Mouse (Mus musculus) forebrain, embryonic 11.5 days (tissue): ENCODE data around the gene Phactr4. TPM values are rescaled to one million over a fixed set of nuclear protein-coding genes. Genes with fewer than 3 reads are reported as not detected.
"Not testable (repeated sequence)": the region's sequence is repeated elsewhere in the genome, so short reads cannot be mapped to it uniquely, and the experiment has no call there.

Source experiments
- ATAC-seq: fragments of 200-750 bp; cut with Nextera tagmentation; replicated peaks from 2 replicates; pipeline ENCODE4 v1.8.0; 2017; ENCODE audit warnings: moderate TSS enrichment; ENCODE audit not compliant: low FRiP score
- DNase-seq: peaks from one replicate; pipeline ENCODE4 v3.0.0-alpha.2; 2017; ENCODE audit warnings: low spot score
- H3K27ac ChIP-seq: fragments of 300-500 bp; sonication (generic); 2 replicates; pipeline ENCODE4 v1.5.1; 2014; ENCODE audit warnings: low read depth, low read length
- H3K27me3 ChIP-seq: fragments of 300-500 bp; sonication (generic); 2 replicates; pipeline ENCODE4 v1.6.1; 2014; ENCODE audit warnings: mild to moderate bottlenecking, low read length, mixed read lengths; ENCODE audit not compliant: control insufficient read depth, insufficient read depth
- H3K36me3 ChIP-seq: fragments of 300-500 bp; sonication (generic); 2 replicates; pipeline ENCODE4 v1.6.1; 2014; ENCODE audit warnings: mild to moderate bottlenecking, low read length, moderate library complexity, mixed read lengths; ENCODE audit not compliant: control insufficient read depth, insufficient read depth
- H3K4me1 ChIP-seq: fragments of 300-500 bp; sonication (generic); replicated peaks from 2 replicates; pipeline ENCODE4 v1.6.1; 2014; ENCODE audit warnings: low read length, mixed read lengths; ENCODE audit not compliant: control insufficient read depth, insufficient read depth
- H3K4me2 ChIP-seq: fragments of 300-500 bp; sonication (generic); 2 replicates; pipeline ENCODE4 v1.6.1; 2014; ENCODE audit warnings: low read depth, mild to moderate bottlenecking, low read length, moderate library complexity, mixed read lengths; ENCODE audit not compliant: severe bottlenecking
- H3K4me3 ChIP-seq: fragments of 300-500 bp; sonication (generic); 2 replicates; pipeline ENCODE4 v1.5.1; 2014; ENCODE audit warnings: low read depth, low read length
- H3K9ac ChIP-seq: fragments of 300-500 bp; sonication (generic); 2 replicates; pipeline ENCODE4 v1.6.1; 2014; ENCODE audit warnings: low read length
- H3K9me3 ChIP-seq: fragments of 300-500 bp; sonication (generic); 2 replicates; pipeline ENCODE4 v1.6.1; 2016; ENCODE audit warnings: low read length, mixed read lengths; ENCODE audit not compliant: control insufficient read depth
- WGBS: fragments of 180-500 bp; shearing (Covaris S2); extraction: QIAGEN DNeasy Blood & Tissue Kit; methylation state at CpG from one replicate; pipeline ENCODE4 v1.1.7; 2014; 5-methylcytosine and 5-hydroxymethylcytosine counted together
- polyA plus RNA-seq: library from polyadenylated mRNA; unstranded; fragments of >200 nt; fragmentation: Nextera tagmentation; extraction: Ambion mirVana; gene quantifications from 2 replicates; pipeline ENCODE4 v1.2.1, GENCODE M21; 2014

Gene Phactr4
- polyA plus RNA-seq, 1 experiment from 2014 or later = 29.3 TPM

GRCm38 (mm10) chr4:132424765-132425164, 2.5 kb upstream of the Phactr4 start:
- no peaks in the 10 kb centered on the region for H3K27me3 ChIP-seq
- H3K4me1 ChIP-seq = peaks cover 5% of the 10 kb centered on the region; the same call in 1 of the 2 replicates
- WGBS = 97% methylated on average over 5 of the region's 5 CpGs
- no peak overlapping the region for H3K4me3 ChIP-seq
- H3K36me3 ChIP-seq = no peaks in the 10 kb centered on the region
- no peaks in the 10 kb centered on the region for H3K9me3 ChIP-seq
- H3K27ac ChIP-seq = no peak overlapping the region
- no peak overlapping the region for H3K4me2 ChIP-seq
- no peak for ATAC-seq
- DNase-seq = no peak
- H3K9ac ChIP-seq = no peak overlapping the region

DNA sequence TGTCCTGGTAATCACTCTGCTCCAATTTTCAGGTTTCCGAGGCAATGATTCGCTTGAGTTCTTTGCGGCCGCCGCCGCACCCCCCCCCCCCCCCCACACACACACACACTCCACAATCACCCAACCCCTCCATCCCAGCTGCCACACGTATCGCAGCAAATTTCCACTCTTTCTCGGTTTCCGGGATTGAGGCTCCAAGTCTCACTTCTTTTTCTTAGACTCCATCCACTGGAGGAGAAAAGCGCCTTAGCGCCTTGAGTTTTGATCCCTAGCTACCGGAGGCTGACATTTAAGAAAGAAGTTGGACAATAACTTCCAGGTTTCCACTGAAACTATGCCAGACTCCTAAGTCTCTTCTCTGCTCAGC, 750 bp downstream of the Phactr4 start:
- ATAC-seq (no peak), DNase-seq (peak; percentile 64)
- no peaks in the 10 kb centered on the region for H3K9me3 ChIP-seq
- H3K9ac ChIP-seq = peak overlapping the region; percentile 89
- peak overlapping the region; percentile 98 for H3K27ac ChIP-seq
- no peaks in the 10 kb centered on the region for H3K36me3 ChIP-seq
- H3K4me1 ChIP-seq = peaks cover 5% of the 10 kb centered on the region; the same call in 1 of the 2 replicates
- H3K4me3 ChIP-seq = peak overlapping the region; percentile 81
- no peaks in the 10 kb centered on the region for H3K27me3 ChIP-seq
- WGBS = 0% methylated on average over 11 of the region's 13 CpGs
- H3K4me2 ChIP-seq = peak overlapping the region; percentile 57

DNA sequence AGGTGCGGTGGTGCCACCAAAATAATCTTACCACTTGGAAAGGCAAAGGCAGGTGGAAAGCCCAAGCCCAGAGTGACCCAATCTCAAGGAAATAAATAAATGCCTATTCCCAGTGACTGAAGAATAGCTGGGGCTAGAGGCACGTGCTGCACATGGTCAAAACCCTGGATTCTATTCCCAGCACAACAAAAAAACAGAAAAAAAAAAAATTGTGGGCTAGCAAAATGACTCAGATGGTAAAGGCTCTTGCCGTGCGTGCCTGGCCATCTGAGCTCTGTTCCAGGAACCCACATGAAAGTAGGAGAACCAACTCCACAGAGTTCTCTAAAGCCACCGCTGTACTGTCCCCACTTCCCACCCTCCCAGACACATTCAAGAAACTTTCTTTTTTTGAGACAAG, 1.8 kb downstream of the Phactr4 start:
- ATAC-seq = no peak
- Histone ChIP-seq H3K27me3 (no peaks in the 10 kb centered on the region), H3K36me3 (no peaks in the 10 kb centered on the region), H3K9me3 (no peaks in the 10 kb centered on the region), H3K4me3 (peak overlapping the region; percentile 81), H3K9ac (peak overlapping the region; percentile 89; the same call in 1 of the 2 replicates), H3K4me1 (peaks cover 5% of the 10 kb centered on the region; the same call in 1 of the 2 replicates), H3K4me2 (peak overlapping the region; percentile 57), H3K27ac (no peak overlapping the region)
- 84% methylated on average over 5 of the region's 5 CpGs for WGBS
- DNase-seq = no peak

GRCm38 (mm10) chr4:132415966-132416365, 6.3 kb downstream of the Phactr4 start:
- no peaks in the 10 kb centered on the region for H3K27me3 ChIP-seq
- no peak overlapping the region for H3K4me2 ChIP-seq
- no peak overlapping the region for H3K9ac ChIP-seq
- peaks cover 5% of the 10 kb centered on the region; the same call in 1 of the 2 replicates for H3K4me1 ChIP-seq
- ATAC-seq (no peak), DNase-seq (no peak)
- no peak overlapping the region for H3K27ac ChIP-seq
- no peaks in the 10 kb centered on the region for H3K36me3 ChIP-seq
- H3K9me3 ChIP-seq = no peaks in the 10 kb centered on the region
- no peak overlapping the region for H3K4me3 ChIP-seq

- DNase-seq, ATAC-seq, H3K9me3 ChIP-seq, H3K4me2 ChIP-seq, H3K9ac ChIP-seq, H3K27ac ChIP-seq, H3K4me3 ChIP-seq, H3K27me3 ChIP-seq, H3K4me1 ChIP-seq, H3K36me3 ChIP-seq: not testable (repeated sequence)
- WGBS = 92% methylated on average over 4 of the region's 4 CpGs
Measured at GRCm38 (mm10) chr4:132413257-132413656, 9.0 kb downstream of the Phactr4 start.

DNA sequence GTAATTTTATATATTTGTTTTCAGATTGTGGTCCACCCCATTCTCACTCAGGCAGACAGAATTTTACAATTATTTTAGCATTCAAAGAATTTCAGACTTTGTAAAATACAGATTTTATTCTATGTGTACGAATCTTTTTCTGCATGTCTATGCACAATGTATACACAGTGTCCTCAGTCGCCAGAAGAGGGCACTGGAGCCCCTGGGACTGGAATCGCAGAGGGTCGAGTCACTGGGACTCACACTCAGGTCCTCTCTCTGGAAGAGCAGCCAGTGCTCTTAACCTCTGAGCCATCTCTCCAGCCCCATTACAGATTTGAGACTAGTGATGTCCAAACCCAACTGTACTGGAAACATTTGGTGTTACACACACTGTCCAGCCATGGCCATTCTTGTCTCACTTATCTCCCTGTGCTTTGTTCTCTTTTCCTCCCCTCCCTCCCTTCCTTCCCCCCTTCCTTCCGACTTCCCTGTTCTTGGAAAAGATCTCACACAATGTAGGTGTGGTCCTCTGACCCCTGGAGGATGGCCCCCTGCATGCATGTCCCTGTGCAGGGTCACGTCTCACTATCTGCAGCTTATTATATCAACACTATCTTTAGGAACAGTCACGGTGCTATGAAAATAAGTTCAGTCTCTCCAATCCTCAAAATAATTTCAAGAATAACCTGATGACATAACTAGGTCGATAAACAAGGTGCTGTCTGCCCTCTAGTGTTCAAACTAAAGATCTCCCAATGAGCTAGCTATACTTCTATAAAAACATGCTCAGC, 10.8 kb downstream of the Phactr4 start:
- Histone ChIP-seq H3K9ac (no peak overlapping the region), H3K36me3 (no peaks in the 10 kb centered on the region), H3K4me3 (no peak overlapping the region), H3K4me2 (no peak overlapping the region), H3K4me1 (no peaks in the 10 kb centered on the region), H3K9me3 (no peaks in the 10 kb centered on the region), H3K27ac (no peak overlapping the region), H3K27me3 (no peaks in the 10 kb centered on the region)
- DNase-seq (no peak), ATAC-seq (no peak)
- 67% methylated on average over 8 of the region's 8 CpGs for WGBS

GRCm38 (mm10) chr4:132409587-132410229, 12.6 kb downstream of the Phactr4 start:
- Histone ChIP-seq H3K4me1 (no peaks in the 10 kb centered on the region), H3K9me3 (no peaks in the 10 kb centered on the region), H3K4me3 (no peak overlapping the region), H3K9ac (no peak overlapping the region), H3K36me3 (no peaks in the 10 kb centered on the region), H3K4me2 (no peak overlapping the region), H3K27me3 (no peaks in the 10 kb centered on the region), H3K27ac (no peak overlapping the region)
- no peak for DNase-seq
- ATAC-seq = no peak
- 98% methylated on average over 4 of the region's 4 CpGs for WGBS

DNA sequence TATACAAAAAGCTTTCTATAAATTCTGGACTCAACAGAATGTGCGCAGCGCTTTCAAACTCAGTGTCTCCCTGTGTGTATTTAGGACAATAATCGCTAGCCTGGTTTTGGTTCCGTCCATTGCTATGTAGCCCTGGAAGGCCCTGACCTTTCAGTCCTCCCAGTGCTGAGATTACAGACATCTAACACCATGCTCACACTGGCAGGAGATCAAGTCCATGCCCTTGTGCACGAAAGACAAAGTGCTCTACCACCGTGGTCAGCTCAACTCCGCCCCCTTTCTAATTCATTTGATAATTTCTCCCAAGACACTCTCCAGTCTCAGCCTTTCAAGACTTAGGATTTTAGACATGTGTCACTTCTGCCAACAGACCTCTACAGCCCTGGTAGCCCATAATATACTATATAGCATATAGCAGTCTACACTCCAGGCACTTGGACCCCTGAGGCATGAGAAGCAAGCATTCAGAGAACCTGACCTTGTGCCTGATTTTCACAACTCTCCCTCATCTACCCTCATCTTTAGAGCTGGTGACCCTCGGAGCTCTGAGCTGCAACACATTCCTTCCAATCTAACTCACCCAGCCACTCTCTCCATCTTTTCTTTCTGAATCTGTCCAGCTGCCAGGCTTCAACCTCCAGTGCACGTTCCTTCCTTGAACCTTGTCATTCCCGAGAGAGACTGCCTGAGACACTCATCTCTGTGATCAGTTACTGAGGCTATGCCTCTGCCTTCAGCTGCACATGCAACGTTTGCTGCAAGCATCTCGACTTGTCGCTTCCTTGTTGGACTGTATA, 15.7 kb downstream of the Phactr4 start:
- Histone ChIP-seq H3K4me3 (no peak overlapping the region), H3K27ac (no peak overlapping the region), H3K4me1 (no peaks in the 10 kb centered on the region), H3K27me3 (no peaks in the 10 kb centered on the region), H3K9ac (no peak overlapping the region), H3K9me3 (no peaks in the 10 kb centered on the region), H3K4me2 (no peak overlapping the region), H3K36me3 (no peaks in the 10 kb centered on the region)
- WGBS = 83% methylated on average over 13 of the region's 13 CpGs
- ATAC-seq = no peak
- DNase-seq = no peak
